Mouse (Mus musculus) heart, embryonic 11.5 days (tissue): ENCODE measurements around the gene Rffl. TPM values are rescaled to one million over a fixed set of nuclear protein-coding genes. Genes with fewer than 3 reads are reported as not detected.
A peak's percentile ranks its signal among the peaks of the same experiment; 100 is the strongest.

Experiments used
- ATAC-seq: fragments of 200-750 bp; cut with Nextera tagmentation; replicated peaks from 2 replicates; pipeline ENCODE4 v1.8.0; 2017; ENCODE audit warnings: moderate library complexity; ENCODE audit not compliant: insufficient number of reproducible peaks, low FRiP score, low TSS enrichment
- H3K27ac ChIP-seq: fragments of 300-500 bp; sonication (generic); 2 replicates; pipeline ENCODE4 v1.5.1; 2014; ENCODE audit warnings: mild to moderate bottlenecking, low read depth, low read length
- H3K27me3 ChIP-seq: fragments of 300-500 bp; sonication (generic); 2 replicates; pipeline ENCODE4 v1.6.1; 2014; ENCODE audit warnings: mild to moderate bottlenecking, low read length, mixed read lengths; ENCODE audit not compliant: control insufficient read depth, insufficient read depth
- H3K36me3 ChIP-seq: fragments of 300-500 bp; sonication (generic); 2 replicates; pipeline ENCODE4 v1.6.1; 2014; ENCODE audit warnings: mild to moderate bottlenecking, low read length, moderate library complexity, mixed read lengths; ENCODE audit not compliant: control insufficient read depth, insufficient read depth
- H3K4me1 ChIP-seq: fragments of 300-500 bp; sonication (generic); 2 replicates; pipeline ENCODE4 v1.6.1; 2014; ENCODE audit warnings: low read length; ENCODE audit not compliant: control insufficient read depth, insufficient read depth
- H3K4me2 ChIP-seq: fragments of 300-500 bp; sonication (generic); 2 replicates; pipeline ENCODE4 v1.6.1; 2014; ENCODE audit warnings: mild to moderate bottlenecking, moderate library complexity
- H3K4me3 ChIP-seq: fragments of 300-500 bp; sonication (generic); 2 replicates; pipeline ENCODE4 v1.5.1; 2014; ENCODE audit warnings: low read depth, low read length
- H3K9ac ChIP-seq: fragments of 300-500 bp; sonication (generic); 2 replicates; pipeline ENCODE4 v1.6.1; 2014; ENCODE audit warnings: mild to moderate bottlenecking, low read depth, low read length, moderate library complexity
- H3K9me3 ChIP-seq: fragments of 300-500 bp; sonication (generic); replicated peaks from 2 replicates; pipeline ENCODE4 v1.6.1; 2016; ENCODE audit warnings: low read length; ENCODE audit not compliant: control insufficient read depth
- WGBS: fragments of 180-500 bp; shearing (Covaris S2); extraction: QIAGEN DNeasy Blood & Tissue Kit; methylation state at CpG from one replicate; pipeline ENCODE4 v1.1.7; 2014; ENCODE audit not compliant: insufficient replicate concordance; 5-methylcytosine and 5-hydroxymethylcytosine counted together
- polyA plus RNA-seq: library from polyadenylated mRNA; unstranded; fragments of >200 nt; fragmentation: Nextera tagmentation; extraction: Ambion mirVana; gene quantifications from 2 replicates; pipeline ENCODE4 v1.2.1, GENCODE M21; 2014

The Rffl gene
- polyA plus RNA-seq, 1 experiment from 2014 or later = 7.4 TPM

GRCm38 (mm10) chr11:82888491-82888946 is 17.5 kb upstream of the Rffl start:
- no peak for ATAC-seq
- Histone ChIP-seq H3K9me3 (no peaks in the 10 kb centered on the region), H3K4me1 (0 out of 2 replicates have a peak, but pooled peaks cover 8% of the 10 kb centered on the region), H3K4me3 (no peak overlapping the region), H3K9ac (0 out of 2 replicates have a peak overlapping the region, but pooled peaks have one; percentile 22), H3K27ac (no peak overlapping the region), H3K4me2 (peak overlapping the region; percentile 83; the same call in 1 of the 2 replicates), H3K27me3 (0 out of 2 replicates have a peak, but pooled peaks cover 2% of the 10 kb centered on the region), H3K36me3 (no peaks in the 10 kb centered on the region)
- 67% methylated on average over 10 of the region's 10 CpGs for whole genome bisulfite sequencing

GRCm38 (mm10) chr11:82886559-82886958 is 15.5 kb upstream of the Rffl start:
- Histone ChIP-seq H3K27ac (no peak overlapping the region), H3K9me3 (no peaks in the 10 kb centered on the region), H3K4me3 (no peak overlapping the region), H3K36me3 (no peaks in the 10 kb centered on the region), H3K4me2 (no peak overlapping the region), H3K4me1 (0 out of 2 replicates have a peak, but pooled peaks cover 8% of the 10 kb centered on the region), H3K9ac (no peak overlapping the region), H3K27me3 (no peaks in the 10 kb centered on the region)
- 74% methylated on average over 3 of the region's 3 CpGs for WGBS
- no peak for ATAC-seq

GRCm38 (mm10) chr11:82883180-82883579 is 12.2 kb upstream of the Rffl start:
- Histone ChIP-seq H3K9me3 (no peaks in the 10 kb centered on the region), H3K27ac (no peak overlapping the region), H3K9ac (no peak overlapping the region), H3K4me3 (no peak overlapping the region), H3K4me2 (no peak overlapping the region), H3K36me3 (no peaks in the 10 kb centered on the region; the same call in 1 of the 2 replicates), H3K4me1 (no peaks in the 10 kb centered on the region), H3K27me3 (no peaks in the 10 kb centered on the region)
- WGBS = 63% methylated on average over 8 of the region's 8 CpGs
- no peak for ATAC-seq

- no peak overlapping the region for H3K4me2 ChIP-seq
- no peak overlapping the region for H3K27ac ChIP-seq
- WGBS = 79% methylated on average over 7 of the region's 7 CpGs
- no peak overlapping the region for H3K4me3 ChIP-seq
- no peak overlapping the region for H3K9ac ChIP-seq
- H3K9me3 ChIP-seq = no peaks in the 10 kb centered on the region
- ATAC-seq = no peak
- H3K27me3 ChIP-seq = no peaks in the 10 kb centered on the region
- H3K36me3 ChIP-seq = no peaks in the 10 kb centered on the region; the same call in 1 of the 2 replicates
- H3K4me1 ChIP-seq = no peaks in the 10 kb centered on the region; the same call in 1 of the 2 replicates
These were observed 6.8 kb upstream of the Rffl start for GRCm38 (mm10) chr11:82877726-82878344.

- no peaks in the 10 kb centered on the region; the same call in 1 of the 2 replicates for H3K4me1 ChIP-seq
- H3K4me3 ChIP-seq = no peak overlapping the region
- ATAC-seq = no peak
- no peak overlapping the region for H3K4me2 ChIP-seq
- no peaks in the 10 kb centered on the region; the same call in 1 of the 2 replicates for H3K36me3 ChIP-seq
- H3K9me3 ChIP-seq = no peaks in the 10 kb centered on the region
- no peaks in the 10 kb centered on the region for H3K27me3 ChIP-seq
- WGBS = 84% methylated on average over 5 of the region's 5 CpGs
- no peak overlapping the region for H3K27ac ChIP-seq
- no peak overlapping the region for H3K9ac ChIP-seq
These were observed 4.6 kb upstream of the Rffl start for GRCm38 (mm10) chr11:82875631-82876030.

GRCm38 (mm10) chr11:82874924-82875323 is 3.9 kb upstream of the Rffl start:
- H3K4me1 ChIP-seq = no peaks in the 10 kb centered on the region; the same call in 1 of the 2 replicates
- H3K27me3 ChIP-seq = no peaks in the 10 kb centered on the region
- no peak overlapping the region for H3K27ac ChIP-seq
- H3K36me3 ChIP-seq = no peaks in the 10 kb centered on the region; the same call in 1 of the 2 replicates
- H3K9ac ChIP-seq = 0 out of 2 replicates have a peak overlapping the region, but pooled peaks have one; percentile 43
- no peak overlapping the region; the same call in 1 of the 2 replicates for H3K4me3 ChIP-seq
- 24% methylated on average over 5 of the region's 5 CpGs for WGBS
- peak overlapping the region; percentile 39 for H3K4me2 ChIP-seq
- no peak for ATAC-seq
- no peaks in the 10 kb centered on the region for H3K9me3 ChIP-seq

- Histone ChIP-seq H3K9me3 (no peaks in the 10 kb centered on the region), H3K9ac (peak overlapping the region; percentile 82), H3K27ac (0 out of 2 replicates have a peak overlapping the region, but pooled peaks have one; percentile 35), H3K4me1 (no peaks in the 10 kb centered on the region; the same call in none of the 2 replicates), H3K4me2 (peak overlapping the region; percentile 86), H3K27me3 (no peaks in the 10 kb centered on the region), H3K4me3 (peak overlapping the region; percentile 87), H3K36me3 (no peaks in the 10 kb centered on the region)
- whole genome bisulfite sequencing = 2% methylated on average over 36 of the region's 36 CpGs
- peak; percentile 43 for ATAC-seq
These were observed 608 bp downstream of the Rffl start for GRCm38 (mm10) chr11:82870173-82871030.

GRCm38 (mm10) chr11:82869506-82870172 is 1.4 kb downstream of the Rffl start:
- H3K4me1 ChIP-seq = no peaks in the 10 kb centered on the region; the same call in 1 of the 2 replicates

More at GRCm38 (mm10) chr11:82869506-82870172, 1.4 kb downstream of the Rffl start:
- peak overlapping the region; percentile 86 for H3K4me2 ChIP-seq
- no peaks in the 10 kb centered on the region for H3K9me3 ChIP-seq
- H3K4me3 ChIP-seq = peak overlapping the region; percentile 87
- no peaks in the 10 kb centered on the region for H3K36me3 ChIP-seq
- no peak overlapping the region for H3K27ac ChIP-seq
- H3K9ac ChIP-seq = peak overlapping the region; percentile 82; the same call in 1 of the 2 replicates
- H3K27me3 ChIP-seq = no peaks in the 10 kb centered on the region
- WGBS = 64% methylated on average over 9 of the region's 9 CpGs
- no peak for ATAC-seq
